Mouse (Mus musculus) heart, adult 2 months (tissue): ENCODE data around the gene Nlrp4c.

ENCODE experiments used
- CTCF ChIP-seq: fragments of 200-600 bp; IDR thresholded peaks from 2 replicates; pipeline ENCODE4 v1.8.1; 2022; ENCODE audit warnings: antibody characterized with exemption, mild to moderate bottlenecking, moderate library complexity
- POLR2A ChIP-seq: fragments of 200-500 bp; IDR thresholded peaks from 2 replicates; pipeline ENCODE4 v1.6.1; 2011; ENCODE audit warnings: mild to moderate bottlenecking, low read depth, low read length, control low read depth; ENCODE audit not compliant: insufficient read depth

DNA sequence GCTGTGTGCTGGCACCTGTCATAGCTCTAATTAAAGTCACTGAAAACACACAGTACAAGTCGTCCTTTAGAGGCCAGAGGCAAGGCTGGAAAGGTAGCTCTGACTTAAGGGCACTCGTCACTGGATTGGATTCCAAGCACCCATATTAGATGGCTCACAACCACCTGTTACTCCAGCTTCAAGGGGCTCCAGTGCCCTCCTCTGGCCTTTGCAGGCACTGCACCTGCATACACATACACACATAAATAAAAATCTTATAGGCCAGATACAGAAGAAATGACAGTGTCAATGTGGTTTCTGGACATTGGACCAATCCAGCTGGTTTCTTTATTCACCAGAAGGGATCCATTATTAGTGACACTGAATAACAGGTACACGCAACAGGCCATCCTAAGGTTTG, 74.5 kb downstream of the Nlrp4c start:
- no peak for TF ChIP-seq CTCF
- no peak for TF ChIP-seq POLR2A
